Mouse (Mus musculus) kidney, postnatal 0 days (tissue): ENCODE measurements around the gene Terf2. TPM values are rescaled to one million over a fixed set of nuclear protein-coding genes. Genes with fewer than 3 reads are reported as not detected.

ENCODE experiments used
- ATAC-seq: fragments of 200-750 bp; cut with Nextera tagmentation; replicated peaks from 2 replicates; pipeline ENCODE4 v1.8.0; 2017; ENCODE audit warnings: low read depth, moderate number of reproducible peaks, moderate TSS enrichment, moderate library complexity; ENCODE audit not compliant: low FRiP score
- DNase-seq: peaks from one replicate; pipeline ENCODE4 v3.0.0-alpha.2; 2016; ENCODE audit warnings: low spot score
- H3K27ac ChIP-seq: fragments of 300-500 bp; sonication (generic); 2 replicates; pipeline ENCODE4 v1.5.1; 2014; ENCODE audit warnings: mild to moderate bottlenecking
- H3K27me3 ChIP-seq: fragments of 300-500 bp; sonication (generic); 2 replicates; pipeline ENCODE4 v1.6.1; 2014; ENCODE audit warnings: low read length, mixed read lengths; ENCODE audit not compliant: insufficient read depth
- H3K36me3 ChIP-seq: fragments of 300-500 bp; sonication (generic); 2 replicates; pipeline ENCODE4 v1.6.1; 2014; ENCODE audit warnings: low read length, mixed read lengths; ENCODE audit not compliant: insufficient read depth
- H3K4me1 ChIP-seq: fragments of 300-500 bp; sonication (generic); replicated peaks from 2 replicates; pipeline ENCODE4 v1.6.1; 2014; ENCODE audit warnings: antibody characterized with exemption, low read length, mixed read lengths; ENCODE audit not compliant: insufficient read depth
- H3K4me2 ChIP-seq: fragments of 300-500 bp; sonication (generic); 2 replicates; pipeline ENCODE4 v1.6.1; 2014; ENCODE audit warnings: mild to moderate bottlenecking, low read length, moderate library complexity, mixed read lengths
- H3K4me3 ChIP-seq: fragments of 300-500 bp; sonication (generic); replicated peaks from 2 replicates; pipeline ENCODE4 v1.5.1; 2014; ENCODE audit warnings: low read depth, low read length
- H3K9ac ChIP-seq: fragments of 300-500 bp; sonication (generic); 2 replicates; pipeline ENCODE4 v1.6.1; 2014; ENCODE audit warnings: low read depth, low read length
- H3K9me3 ChIP-seq: fragments of 300-500 bp; sonication (generic); replicated peaks from 2 replicates; pipeline ENCODE4 v1.6.1; 2016; ENCODE audit warnings: low read length, inconsistent platforms, mixed read lengths
- CTCF ChIP-seq: IDR thresholded peaks from 2 replicates; pipeline ENCODE4 v1.5.1; 2016; ENCODE audit warnings: antibody characterized with exemption, low read depth, mild to moderate bottlenecking, moderate library complexity
- WGBS: fragments of 180-500 bp; shearing (Covaris S2); extraction: QIAGEN DNeasy Blood & Tissue Kit; methylation state at CpG from one replicate; pipeline ENCODE4 v1.1.7; 2014; 5-methylcytosine and 5-hydroxymethylcytosine counted together
- polyA plus RNA-seq: library from polyadenylated mRNA; unstranded; fragments of >200 nt; fragmentation: Nextera tagmentation; extraction: Ambion mirVana; gene quantifications from 2 replicates; pipeline ENCODE4 v1.2.1, GENCODE M21; 2015

Gene Terf2
- polyA plus RNA-seq, 1 experiment from 2014 or later: 17.4 TPM

GRCm38 (mm10) chr8:107116023-107116422 is 19.7 kb upstream of the Terf2 start:
- Histone ChIP-seq H3K4me3 (no peak overlapping the region), H3K9me3 (no peaks in the 10 kb centered on the region), H3K4me1 (peaks cover 21% of the 10 kb centered on the region; the same call in 1 of the 2 replicates), H3K27ac (peak overlapping the region; percentile 57; the same call in 1 of the 2 replicates), H3K36me3 (no peaks in the 10 kb centered on the region), H3K9ac (no peak overlapping the region), H3K27me3 (no peaks in the 10 kb centered on the region), H3K4me2 (no peak overlapping the region)
- DNase-seq: peak; percentile 94
- TF ChIP-seq CTCF: peak; percentile 92
- no peak for ATAC-seq
- 9% methylated on average over 11 of the region's 11 CpGs for WGBS

- no peak for DNase-seq
- no peak for TF ChIP-seq CTCF
- peak overlapping the region; percentile 80 for H3K27ac ChIP-seq
- H3K9ac ChIP-seq: peak overlapping the region; percentile 48
- H3K4me1 ChIP-seq: peaks cover 21% of the 10 kb centered on the region; the same call in 1 of the 2 replicates
- WGBS: 17% methylated on average over 10 of the region's 10 CpGs
- no peaks in the 10 kb centered on the region for H3K36me3 ChIP-seq
- 0 out of 2 replicates have a peak overlapping the region, but pooled peaks have one; percentile 2 for H3K4me3 ChIP-seq
- no peaks in the 10 kb centered on the region for H3K9me3 ChIP-seq
- ATAC-seq: no peak
- peak overlapping the region; percentile 23; the same call in 1 of the 2 replicates for H3K4me2 ChIP-seq
- no peaks in the 10 kb centered on the region for H3K27me3 ChIP-seq
These were observed 18.6 kb upstream of the Terf2 start for GRCm38 (mm10) chr8:107115008-107115320.

DNA sequence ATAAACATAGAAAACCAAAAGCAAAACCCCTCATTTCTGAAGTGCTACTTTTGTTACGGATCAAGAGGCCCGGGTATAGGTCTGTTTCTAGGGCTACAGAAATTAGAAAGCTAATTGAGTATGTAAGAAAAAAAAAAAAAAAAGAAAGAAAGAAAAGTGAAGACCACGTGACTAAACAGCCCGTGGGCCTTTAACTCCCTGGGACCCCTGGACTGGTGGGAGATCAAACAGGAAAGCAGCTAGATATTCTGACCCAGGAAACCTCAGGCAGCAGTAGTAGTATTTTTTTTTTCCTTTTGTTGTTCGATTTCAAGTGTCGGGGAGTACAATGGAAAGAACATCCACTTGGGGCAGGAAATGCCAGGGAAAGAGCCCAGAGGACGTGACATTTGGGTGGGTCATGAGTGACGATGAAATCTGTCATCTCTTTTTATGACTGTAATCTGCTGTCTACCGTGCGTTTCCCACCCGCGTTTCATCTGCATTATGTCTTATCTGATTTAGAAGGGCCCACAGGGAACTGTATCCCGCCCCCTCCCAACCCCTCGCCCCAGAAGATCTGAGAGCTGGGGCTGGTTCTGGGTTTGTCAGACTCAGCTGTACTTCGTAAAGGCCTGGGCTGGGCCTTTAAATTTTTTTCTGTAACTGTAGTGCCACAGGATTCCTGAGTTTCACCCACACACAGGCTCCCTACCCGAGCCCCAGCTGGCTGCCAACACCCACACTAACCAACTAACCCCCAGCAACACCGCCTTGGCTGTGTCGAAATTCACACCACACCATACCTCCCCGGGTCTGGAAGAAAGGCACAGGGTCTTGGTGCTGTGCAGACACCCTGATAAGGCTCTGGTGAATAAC is 18.0 kb upstream of the Terf2 start:
- Histone ChIP-seq H3K9me3 (no peaks in the 10 kb centered on the region), H3K27me3 (no peaks in the 10 kb centered on the region), H3K4me1 (peaks cover 21% of the 10 kb centered on the region; the same call in 1 of the 2 replicates), H3K27ac (peak overlapping the region; percentile 80), H3K9ac (peak overlapping the region; percentile 48), H3K4me2 (peak overlapping the region; percentile 23), H3K36me3 (no peaks in the 10 kb centered on the region), H3K4me3 (0 out of 2 replicates have a peak overlapping the region, but pooled peaks have one; percentile 2)
- ATAC-seq (no peak), DNase-seq (no peak)
- WGBS: 19% methylated on average over 19 of the region's 19 CpGs
- no peak for TF ChIP-seq CTCF

DNA sequence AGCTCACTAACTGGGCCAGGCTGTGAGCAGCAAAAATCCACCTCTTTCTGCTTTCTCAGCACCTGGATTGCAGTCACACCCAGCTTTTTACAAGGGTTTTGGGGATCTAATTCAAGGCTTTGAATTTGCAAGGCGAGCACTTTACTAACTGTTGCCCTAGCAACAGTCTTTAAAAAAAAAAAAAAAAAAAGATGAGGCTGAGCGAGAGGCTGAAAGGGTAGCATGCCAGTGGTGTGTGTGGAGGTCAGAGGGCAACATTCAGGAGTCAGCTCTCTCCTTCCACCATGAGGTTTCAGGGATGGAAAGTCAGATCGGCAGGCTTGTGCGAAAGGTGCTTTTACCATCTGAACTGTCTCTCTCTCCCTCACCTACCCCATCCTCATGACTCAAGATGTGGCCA is 16.9 kb upstream of the Terf2 start:
- no peaks in the 10 kb centered on the region for H3K9me3 ChIP-seq
- WGBS: 70% methylated on average over 4 of the region's 4 CpGs
- H3K27ac ChIP-seq: no peak overlapping the region
- H3K4me3 ChIP-seq: no peak overlapping the region
- no peaks in the 10 kb centered on the region for H3K36me3 ChIP-seq
- ATAC-seq (no peak), DNase-seq (no peak)
- H3K4me1 ChIP-seq: peaks cover 11% of the 10 kb centered on the region; the same call in 1 of the 2 replicates
- no peak overlapping the region for H3K4me2 ChIP-seq
- no peaks in the 10 kb centered on the region for H3K27me3 ChIP-seq
- no peak for TF ChIP-seq CTCF
- H3K9ac ChIP-seq: no peak overlapping the region

GRCm38 (mm10) chr8:107111340-107112105 is 15.2 kb upstream of the Terf2 start:
- 82% methylated on average over 10 of the region's 11 CpGs for WGBS
- no peak overlapping the region for H3K9ac ChIP-seq
- ATAC-seq (no peak), DNase-seq (peak; percentile 77)
- no peaks in the 10 kb centered on the region for H3K9me3 ChIP-seq
- H3K4me2 ChIP-seq: no peak overlapping the region
- no peak overlapping the region for H3K27ac ChIP-seq
- H3K4me1 ChIP-seq: peaks cover 8% of the 10 kb centered on the region; the same call in 1 of the 2 replicates
- TF ChIP-seq CTCF: no peak
- H3K4me3 ChIP-seq: no peak overlapping the region
- no peaks in the 10 kb centered on the region for H3K27me3 ChIP-seq
- no peaks in the 10 kb centered on the region for H3K36me3 ChIP-seq

DNA sequence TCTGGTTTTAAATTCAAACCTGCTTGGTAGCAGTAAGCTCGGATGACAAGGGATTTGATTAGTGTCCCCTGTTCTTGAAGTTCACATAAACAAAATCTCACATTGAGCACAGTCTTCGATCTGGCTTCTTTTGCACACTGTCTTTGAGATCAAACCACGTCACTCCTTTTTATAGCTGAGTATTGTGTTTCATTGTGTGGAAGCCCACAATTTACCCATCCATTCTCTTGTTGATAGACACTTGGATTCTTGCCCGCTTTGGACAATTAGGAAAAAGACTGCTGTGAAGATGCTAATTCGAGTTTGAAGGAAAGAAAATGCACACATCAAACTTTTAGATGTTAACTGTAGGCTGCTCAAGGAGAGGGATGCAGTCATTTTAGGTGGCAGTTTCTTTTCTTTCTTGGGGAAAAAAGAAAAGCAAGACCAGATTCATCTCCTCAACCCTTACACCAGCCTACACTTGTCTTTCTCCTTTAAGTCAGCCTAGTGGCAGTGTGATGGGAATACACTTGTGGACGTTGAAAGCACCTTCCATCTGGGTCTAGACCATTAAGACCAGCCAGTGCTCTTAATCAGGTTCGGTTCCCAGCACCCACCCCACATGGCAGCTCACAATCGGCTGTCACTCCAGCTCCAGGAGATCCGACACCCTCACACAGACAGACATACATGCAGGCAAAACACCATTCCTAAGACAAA is 14.4 kb upstream of the Terf2 start:
- Histone ChIP-seq H3K27ac (0 out of 2 replicates have a peak overlapping the region, but pooled peaks have one; percentile 19), H3K9me3 (no peaks in the 10 kb centered on the region), H3K4me1 (peaks cover 8% of the 10 kb centered on the region; the same call in 1 of the 2 replicates), H3K4me2 (no peak overlapping the region), H3K27me3 (no peaks in the 10 kb centered on the region), H3K36me3 (no peaks in the 10 kb centered on the region), H3K9ac (no peak overlapping the region), H3K4me3 (no peak overlapping the region)
- ATAC-seq: no peak
- WGBS: 67% methylated on average over 9 of the region's 9 CpGs
- TF ChIP-seq CTCF: no peak
- DNase-seq: no peak
